Mouse (Mus musculus) liver, embryonic 14.5 days (tissue): ENCODE data around the gene Olfr456. TPM values are rescaled to one million over a fixed set of nuclear protein-coding genes. Genes with fewer than 3 reads are reported as not detected.

ENCODE experiments used
- ATAC-seq: fragments of 200-750 bp; cut with Nextera tagmentation; 2 replicates; pipeline ENCODE4 v1.8.0; 2017; ENCODE audit warnings: moderate number of reproducible peaks, mild to moderate bottlenecking, moderate library complexity; ENCODE audit not compliant: insufficient read depth
- DNase-seq, 3 experiments: peaks; one replicate each; pipeline ENCODE4 v3.0.0-alpha.2; 2012 to 2013; ENCODE audit warnings: low read depth in 3 of 3, low spot score in 3 of 3
- H3K27ac ChIP-seq: fragments of 300-500 bp; sonication (generic); 2 replicates; pipeline ENCODE4 v1.5.1; 2014; ENCODE audit warnings: moderate library complexity, mild to moderate bottlenecking, control low read depth, inconsistent platforms
- H3K27me3 ChIP-seq: fragments of 300-500 bp; sonication (generic); 2 replicates; pipeline ENCODE4 v1.6.1; 2014; ENCODE audit warnings: mild to moderate bottlenecking, low read length, moderate library complexity; ENCODE audit not compliant: control insufficient read depth, insufficient read depth
- H3K36me3 ChIP-seq: fragments of 300-500 bp; sonication (generic); replicated peaks from 2 replicates; pipeline ENCODE4 v1.6.1; 2014; ENCODE audit warnings: low read depth; ENCODE audit not compliant: control insufficient read depth, insufficient read depth
- H3K4me1 ChIP-seq, 2 experiments: fragments of 200-500 bp in 1 of 2; fragments of 300-500 bp in 1 of 2; sonication (generic) in 1 of 2; replicated peaks; 2 replicates each; pipeline ENCODE4 v1.6.1; 2012 to 2014; ENCODE audit warnings: antibody characterized with exemption in 1 of 2, inconsistent platforms in 1 of 2, low read length in 1 of 2; ENCODE audit not compliant: control insufficient read depth in 2 of 2, insufficient read depth in 2 of 2
- H3K4me2 ChIP-seq: fragments of 300-500 bp; sonication (generic); 2 replicates; pipeline ENCODE4 v1.6.1; 2014; ENCODE audit warnings: low read depth, mild to moderate bottlenecking, control low read depth, moderate library complexity
- H3K4me3 ChIP-seq, 2 experiments: fragments of 200-500 bp in 1 of 2; fragments of 300-500 bp in 1 of 2; sonication (generic) in 1 of 2; 2 replicates each; pipeline ENCODE4 v1.5.1; 2012 to 2014; ENCODE audit warnings: low read depth in 2 of 2, low read length in 2 of 2, mild to moderate bottlenecking in 2 of 2, control low read depth in 1 of 2, inconsistent platforms in 1 of 2, moderate library complexity in 1 of 2; ENCODE audit not compliant: insufficient read depth in 1 of 2
- H3K9ac ChIP-seq: fragments of 300-500 bp; sonication (generic); replicated peaks from 2 replicates; pipeline ENCODE4 v1.6.1; 2014; ENCODE audit warnings: mild to moderate bottlenecking, control low read depth, moderate library complexity
- H3K9me3 ChIP-seq: fragments of 300-500 bp; sonication (generic); 2 replicates; pipeline ENCODE4 v1.6.1; 2016; ENCODE audit warnings: low read length, mixed read lengths; ENCODE audit not compliant: control insufficient read depth
- CTCF ChIP-seq: IDR thresholded peaks from 2 replicates; pipeline ENCODE4 v1.5.1; 2016; ENCODE audit warnings: antibody characterized with exemption, low read depth, control low read depth
- EP300 ChIP-seq: IDR thresholded peaks from 2 replicates; pipeline ENCODE4 v1.6.1; 2016; ENCODE audit warnings: antibody characterized with exemption, low read depth
- WGBS: fragments of 180-500 bp; shearing (Covaris S2); extraction: QIAGEN DNeasy Blood & Tissue Kit; methylation state at CpG from one replicate; pipeline ENCODE4 v1.1.7; 2014; ENCODE audit not compliant: insufficient replicate concordance; 5-methylcytosine and 5-hydroxymethylcytosine counted together
- polyA plus RNA-seq, 2 experiments: library from polyadenylated mRNA; depleted of rRNA in 1 of 2; stranded (reverse) in 1 of 2; unstranded in 1 of 2; fragments of >200 nt; fragmentation: Nextera tagmentation in 1 of 2; extraction: Ambion mirVana in 1 of 2; gene quantifications; 2 replicates each; pipeline versions ENCODE4 v1.2.1 to v1.2.3; 2012 to 2014

The Olfr456 gene
- polyA plus RNA-seq, 2 experiments: not detected

DNA sequence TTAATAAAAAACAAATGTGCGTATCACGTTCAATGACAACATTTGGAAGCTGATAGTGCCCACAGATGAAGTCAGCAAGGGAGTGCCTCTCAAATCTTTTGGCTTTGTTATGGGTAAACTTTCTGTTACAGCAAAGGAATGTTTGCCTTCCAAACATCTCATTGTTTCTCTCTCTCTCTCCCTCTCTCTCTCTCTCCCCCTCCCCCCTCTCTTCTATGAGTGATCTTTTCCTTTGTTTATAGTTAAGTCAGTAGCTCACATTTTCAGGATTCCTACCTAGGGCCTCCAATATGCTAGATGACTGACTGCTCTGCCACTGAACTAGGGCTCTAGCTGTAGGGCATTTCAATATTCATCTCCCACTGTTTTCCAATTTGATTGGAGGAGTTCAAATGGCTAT is 42.5 kb downstream of the Olfr456 start:
- ATAC-seq: no peak
- no peaks in the 10 kb centered on the region for H3K9me3 ChIP-seq
- H3K36me3 ChIP-seq: no peaks in the 10 kb centered on the region
- H3K27me3 ChIP-seq: no peaks in the 10 kb centered on the region
- H3K9ac ChIP-seq: no peak overlapping the region
- WGBS: 51% methylated on average over 2 of the region's 2 CpGs
- TF ChIP-seq EP300 (no peak), CTCF (no peak)
- H3K4me1 ChIP-seq: no peaks in the 10 kb centered on the region
- no peak overlapping the region for H3K4me2 ChIP-seq
- DNase-seq: no peak
- H3K4me3 ChIP-seq: no peak overlapping the region
- no peak overlapping the region for H3K27ac ChIP-seq

DNA sequence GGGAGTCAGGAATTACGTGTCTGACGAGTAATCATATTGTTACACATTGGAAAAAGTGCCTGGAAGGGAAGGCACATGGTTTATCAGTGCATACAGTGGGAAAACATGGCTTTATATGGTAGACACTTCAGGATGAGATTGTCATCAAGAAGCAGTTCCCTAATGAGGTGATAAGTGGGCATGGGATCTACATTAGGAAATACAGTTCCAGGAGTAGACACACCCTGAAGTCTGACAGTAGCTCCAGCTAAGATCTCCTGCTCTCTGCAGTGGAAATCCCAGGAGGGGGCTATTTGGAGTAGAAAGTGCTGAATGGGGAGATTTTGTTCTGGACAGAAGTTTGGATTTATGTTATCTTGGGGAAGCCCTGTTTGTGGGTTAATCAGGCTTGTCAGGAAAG is 45.6 kb downstream of the Olfr456 start:
- H3K27me3 ChIP-seq: no peaks in the 10 kb centered on the region
- no peak overlapping the region for H3K4me3 ChIP-seq
- no peak for ATAC-seq
- no peak overlapping the region for H3K4me2 ChIP-seq
- H3K9ac ChIP-seq: no peak overlapping the region
- no peaks in the 10 kb centered on the region for H3K36me3 ChIP-seq
- DNase-seq: no peak
- H3K27ac ChIP-seq: no peak overlapping the region
- no peaks in the 10 kb centered on the region for H3K4me1 ChIP-seq
- no peaks in the 10 kb centered on the region for H3K9me3 ChIP-seq
- no peak for TF ChIP-seq EP300
- no peak for TF ChIP-seq CTCF
- 49% methylated on average over 2 of the region's 2 CpGs for WGBS

Other genes starting within 250 kb of the Olfr456 start
- gene Gstk1, start 241.3 kb downstream of the Olfr456 start, polyA plus RNA-seq (2012; rRNA removed): 4.0 and 4.7 TPM in 2 replicates
- 5.6 and 6.3 TPM in 2 replicates for gene Gstk1, start 241.3 kb downstream of the Olfr456 start, polyA plus RNA-seq (2014; fragmentation: Nextera tagmentation; extraction: Ambion mirVana)
- gene Tmem139, start 225.2 kb downstream of the Olfr456 start, polyA plus RNA-seq (2012; rRNA removed): 0.02 and 0.03 TPM in 2 replicates
- gene Tmem139, start 225.2 kb downstream of the Olfr456 start, polyA plus RNA-seq (2014; fragmentation: Nextera tagmentation; extraction: Ambion mirVana): not detected in 2 replicates
- gene Casp2, start 222.2 kb downstream of the Olfr456 start, polyA plus RNA-seq (2012; rRNA removed): 26.1 and 27.0 TPM in 2 replicates
- gene Casp2, start 222.2 kb downstream of the Olfr456 start, polyA plus RNA-seq (2014; fragmentation: Nextera tagmentation; extraction: Ambion mirVana): 21.9 and 25.0 TPM in 2 replicates
- 0.17 and 0.30 TPM in 2 replicates for gene Clcn1, start 200.5 kb downstream of the Olfr456 start, polyA plus RNA-seq (2012; rRNA removed)
- gene Clcn1, start 200.5 kb downstream of the Olfr456 start, polyA plus RNA-seq (2014; fragmentation: Nextera tagmentation; extraction: Ambion mirVana): 0.05 TPM in 1 of 2 replicates, not detected in the other
- 0.08 TPM in 2 replicates for gene Fam131b, start 162.6 kb downstream of the Olfr456 start, polyA plus RNA-seq (2012; rRNA removed)
- gene Fam131b, start 162.6 kb downstream of the Olfr456 start, polyA plus RNA-seq (2014; fragmentation: Nextera tagmentation; extraction: Ambion mirVana): 0.06 TPM in 1 of 2 replicates, not detected in the other
- 26.7 and 27.7 TPM in 2 replicates for gene Zyx, start 137.6 kb downstream of the Olfr456 start, polyA plus RNA-seq (2012; rRNA removed)
- 30.2 and 36.5 TPM in 2 replicates for gene Zyx, start 137.6 kb downstream of the Olfr456 start, polyA plus RNA-seq (2014; fragmentation: Nextera tagmentation; extraction: Ambion mirVana)
- gene Epha1, start 113.9 kb downstream of the Olfr456 start, polyA plus RNA-seq (2012; rRNA removed): 3.5 and 4.0 TPM in 2 replicates
- 1.4 and 1.7 TPM in 2 replicates for gene Epha1, start 113.9 kb downstream of the Olfr456 start, polyA plus RNA-seq (2014; fragmentation: Nextera tagmentation; extraction: Ambion mirVana)
- gene Tas2r143, start 87.0 kb downstream of the Olfr456 start, polyA plus RNA-seq (2012; rRNA removed): not detected in 2 replicates
- gene Tas2r143, start 87.0 kb downstream of the Olfr456 start, polyA plus RNA-seq (2014; fragmentation: Nextera tagmentation; extraction: Ambion mirVana): not detected in 2 replicates
- gene Tas2r135, start 81.8 kb downstream of the Olfr456 start, polyA plus RNA-seq (2012; rRNA removed): not detected in 2 replicates
- not detected in 2 replicates for gene Tas2r135, start 81.8 kb downstream of the Olfr456 start, polyA plus RNA-seq (2014; fragmentation: Nextera tagmentation; extraction: Ambion mirVana)
- gene Tas2r126, start 52.7 kb downstream of the Olfr456 start, polyA plus RNA-seq (2012; rRNA removed): not detected in 2 replicates
- gene Tas2r126, start 52.7 kb downstream of the Olfr456 start, polyA plus RNA-seq (2014; fragmentation: Nextera tagmentation; extraction: Ambion mirVana): not detected in 2 replicates
- gene Olfr458, start 22.0 kb downstream of the Olfr456 start, polyA plus RNA-seq (2012; rRNA removed): not detected in 2 replicates
- not detected in 2 replicates for gene Olfr458, start 22.0 kb downstream of the Olfr456 start, polyA plus RNA-seq (2014; fragmentation: Nextera tagmentation; extraction: Ambion mirVana)
- not detected in 2 replicates for gene Olfr457, start 10.9 kb downstream of the Olfr456 start, polyA plus RNA-seq (2012; rRNA removed)
- not detected in 2 replicates for gene Olfr457, start 10.9 kb downstream of the Olfr456 start, polyA plus RNA-seq (2014; fragmentation: Nextera tagmentation; extraction: Ambion mirVana)
- gene Olfr455, start 60.4 kb upstream of the Olfr456 start, polyA plus RNA-seq (2012; rRNA removed): not detected in 2 replicates
- gene Olfr455, start 60.4 kb upstream of the Olfr456 start, polyA plus RNA-seq (2014; fragmentation: Nextera tagmentation; extraction: Ambion mirVana): not detected in 2 replicates
- gene Tcaf3, start 110.5 kb upstream of the Olfr456 start, polyA plus RNA-seq (2012; rRNA removed): not detected in 2 replicates
- not detected in 2 replicates for gene Tcaf3, start 110.5 kb upstream of the Olfr456 start, polyA plus RNA-seq (2014; fragmentation: Nextera tagmentation; extraction: Ambion mirVana)
- 0.07 and 0.12 TPM in 2 replicates for gene Tcaf2, start 158.0 kb upstream of the Olfr456 start, polyA plus RNA-seq (2012; rRNA removed)
- 0.04 and 0.06 TPM in 2 replicates for gene Tcaf2, start 158.0 kb upstream of the Olfr456 start, polyA plus RNA-seq (2014; fragmentation: Nextera tagmentation; extraction: Ambion mirVana)
- gene Tcaf1, start 222.9 kb upstream of the Olfr456 start, polyA plus RNA-seq (2012; rRNA removed): 2.2 TPM in 2 replicates
- gene Tcaf1, start 222.9 kb upstream of the Olfr456 start, polyA plus RNA-seq (2014; fragmentation: Nextera tagmentation; extraction: Ambion mirVana): 3.1 and 4.2 TPM in 2 replicates